8 mouse cellular contexts compared by ENCODE assay signal in the genomic region with DNA sequence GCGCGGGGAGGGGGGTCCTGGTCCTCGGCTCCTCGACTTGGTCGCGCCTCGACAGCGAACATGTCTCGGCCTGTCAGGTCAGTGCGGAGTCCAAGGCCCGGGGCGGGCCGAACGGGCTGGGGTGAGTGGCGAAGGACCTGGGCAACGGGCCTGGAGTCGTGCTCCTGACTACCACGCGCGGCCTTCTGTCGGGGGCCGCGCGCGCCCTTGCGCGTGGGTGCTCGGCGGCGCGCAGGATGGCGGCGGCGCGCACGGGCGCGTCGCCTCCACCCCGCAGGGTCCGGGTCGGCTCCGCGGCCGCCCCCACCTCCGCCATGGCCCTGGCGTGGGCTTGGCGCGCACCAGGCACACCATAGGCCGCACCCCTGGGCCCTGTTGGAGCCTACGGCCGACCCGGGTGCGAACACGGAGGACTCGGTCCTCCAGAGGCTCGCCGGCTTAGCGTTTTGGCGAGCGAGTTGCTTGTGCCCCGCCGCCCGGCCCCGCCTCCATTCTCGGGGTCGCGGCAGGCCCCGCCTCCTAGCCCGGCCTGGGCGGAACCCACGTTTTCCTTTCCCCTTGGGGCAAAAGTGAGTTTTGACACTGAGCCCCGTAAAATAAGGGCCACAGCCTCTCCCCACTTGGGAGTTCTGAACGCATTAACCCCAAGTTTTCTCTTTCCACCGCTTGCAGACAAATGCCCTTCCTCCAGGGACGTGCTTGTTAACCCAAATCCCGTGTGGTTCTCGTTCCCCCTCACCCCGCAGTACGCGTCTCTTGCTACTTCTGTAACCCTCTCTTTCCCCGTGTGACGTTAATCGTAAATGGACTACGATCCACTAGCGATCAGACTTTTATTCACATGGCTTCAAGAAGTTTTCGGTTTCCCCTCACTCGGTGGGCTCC. TPM values are rescaled to one million over a fixed set of nuclear protein-coding genes. Genes with fewer than 3 reads are reported as not detected.
DNase-seq lines count a peak whose midpoint lies in the region; ATAC-seq and TF ChIP-seq lines count a peak whose summit lies in the region.

No protein-coding gene starts in this region.

- ATAC-seq in forebrain, embryonic 11.5 days (replicated peaks; ENCODE audit: low FRiP score) = peak; percentile 90
- ATAC-seq in heart, embryonic 16.5 days (replicated peaks; ENCODE audit: extremely low read depth, insufficient read depth, low FRiP score) = peak; percentile 74
- peak; percentile 78 for ATAC-seq in liver, embryonic 15.5 days (ENCODE audit: insufficient read depth)
- ATAC-seq in neural tube, embryonic 11.5 days (ENCODE audit: insufficient read depth, low FRiP score, low TSS enrichment) = peak; percentile 86
- ATAC-seq in stomach, embryonic 16.5 days (ENCODE audit: insufficient read depth, low FRiP score) = peak; percentile 81

- TF ChIP-seq EP300 in CH12.LX (IDR thresholded peaks at IDR 0.05; ENCODE audit: low read length) = no peak

- H3K4me3 ChIP-seq in CH12.LX (replicated peaks in 1 of 3; ENCODE audit: low read depth in 2 of 3, low read length in 2 of 3, poor library complexity in 1 of 3) = peak overlapping the region; percentile 85 to 92 (median 89)
- H3K4me3 ChIP-seq in forebrain, embryonic 11.5 days (ENCODE audit: low read depth, low read length) = peak overlapping the region; percentile 97
- peak overlapping the region; percentile 98 for H3K4me3 ChIP-seq in heart, embryonic 16.5 days (ENCODE audit: low read length)
- H3K4me3 ChIP-seq in liver, embryonic 15.5 days (replicated peaks) = peak overlapping the region; percentile 98
- peak overlapping the region; percentile 88 for H3K4me3 ChIP-seq in neural tube, embryonic 11.5 days (ENCODE audit: low read depth, low read length)
- peak overlapping the region; percentile 97 for H3K4me3 ChIP-seq in stomach, embryonic 16.5 days (replicated peaks; ENCODE audit: low read length)

- peaks cover 3 to 10% of the 10 kb centered on the region in 2 experiments for H3K36me3 ChIP-seq in CH12.LX (replicated peaks in 1 of 2; ENCODE audit: control insufficient read depth in 1 of 2, insufficient read depth in 1 of 2, low read length in 1 of 2)
- H3K36me3 ChIP-seq in forebrain, embryonic 11.5 days (ENCODE audit: control insufficient read depth, insufficient read depth, low read length) = no peaks in the 10 kb centered on the region
- 0 out of 2 replicates have a peak, but pooled peaks cover under 1% of the 10 kb centered on the region for H3K36me3 ChIP-seq in heart, embryonic 16.5 days (ENCODE audit: control insufficient read depth, insufficient read depth)
- peaks cover 21% of the 10 kb centered on the region for H3K36me3 ChIP-seq in liver, embryonic 15.5 days (replicated peaks)
- H3K36me3 ChIP-seq in neural tube, embryonic 11.5 days (ENCODE audit: control insufficient read depth, insufficient read depth, low read length) = no peaks in the 10 kb centered on the region
- no peaks in the 10 kb centered on the region for H3K36me3 ChIP-seq in stomach, embryonic 16.5 days (ENCODE audit: control insufficient read depth, insufficient read depth, low read length)

- H3K4me1 ChIP-seq in CH12.LX (ENCODE audit: control insufficient read depth in 1 of 2, insufficient read depth in 2 of 2) = peaks cover 7 to 35% of the 10 kb centered on the region in 2 experiments
- no peaks in the 10 kb centered on the region for H3K4me1 ChIP-seq in forebrain, embryonic 11.5 days (replicated peaks; ENCODE audit: control insufficient read depth, insufficient read depth, low read length)
- peaks cover 16% of the 10 kb centered on the region for H3K4me1 ChIP-seq in heart, embryonic 16.5 days (ENCODE audit: control insufficient read depth, insufficient read depth, low read length)
- peaks cover 36% of the 10 kb centered on the region for H3K4me1 ChIP-seq in liver, embryonic 15.5 days (replicated peaks)
- peaks cover 4% of the 10 kb centered on the region; the same call in 1 of the 2 replicates for H3K4me1 ChIP-seq in neural tube, embryonic 11.5 days (ENCODE audit: control insufficient read depth, insufficient read depth, low read length)
- peaks cover 12% of the 10 kb centered on the region for H3K4me1 ChIP-seq in stomach, embryonic 16.5 days (ENCODE audit: control insufficient read depth, insufficient read depth, low read length)

- H3K9me3 ChIP-seq in CH12.LX (replicated peaks; ENCODE audit: low read length) = no peaks in the 10 kb centered on the region
- H3K9me3 ChIP-seq in forebrain, embryonic 11.5 days (ENCODE audit: control insufficient read depth, low read length) = no peaks in the 10 kb centered on the region
- H3K9me3 ChIP-seq in heart, embryonic 16.5 days (replicated peaks; ENCODE audit: control insufficient read depth, low read length) = no peaks in the 10 kb centered on the region
- H3K9me3 ChIP-seq in liver, embryonic 15.5 days (replicated peaks) = no peaks in the 10 kb centered on the region
- H3K9me3 ChIP-seq in neural tube, embryonic 11.5 days (ENCODE audit: control insufficient read depth, low read length) = no peaks in the 10 kb centered on the region
- H3K9me3 ChIP-seq in stomach, embryonic 16.5 days (replicated peaks; ENCODE audit: control insufficient read depth, low read length) = no peaks in the 10 kb centered on the region

- H3K27ac ChIP-seq in CH12.LX (ENCODE audit: insufficient read depth, low read depth) = peak overlapping the region; percentile 76
- H3K27ac ChIP-seq in forebrain, embryonic 11.5 days (ENCODE audit: low read depth, low read length) = peak overlapping the region; percentile 89
- peak overlapping the region; percentile 98 for H3K27ac ChIP-seq in heart, embryonic 16.5 days (ENCODE audit: low read length)
- H3K27ac ChIP-seq in liver, embryonic 15.5 days (replicated peaks) = peak overlapping the region; percentile 94
- H3K27ac ChIP-seq in neural tube, embryonic 11.5 days (ENCODE audit: low read depth, low read length) = peak overlapping the region; percentile 94
- peak overlapping the region; percentile 98 for H3K27ac ChIP-seq in stomach, embryonic 16.5 days (ENCODE audit: low read length)

- under 1% methylated on average over 71 of the region's 88 CpGs for whole genome bisulfite sequencing in forebrain, embryonic 11.5 days
- WGBS in heart, embryonic 16.5 days = under 1% methylated on average over 85 of the region's 88 CpGs
- under 1% methylated on average over 85 of the region's 88 CpGs for WGBS in liver, embryonic 15.5 days (ENCODE audit: insufficient replicate concordance)
- under 1% methylated on average over 49 of the region's 88 CpGs for WGBS in neural tube, embryonic 11.5 days
- WGBS in stomach, embryonic 16.5 days = under 1% methylated on average over 88 of the region's 88 CpGs

- dilution Hi-C loops in CH12.LX (cut with MboI; ENCODE audit: extremely low pct_ligation_motif_present, extremely low pct_unique_long_range_greater_than_20kb, low sequenced_read_pairs) = no loop called here

- in situ Hi-C loops in CH12.LX (cut with MboI; ENCODE audit: low pct_ligation_motif_present, low pct_unique_long_range_greater_than_20kb, low sequenced_read_pairs) = no loop called here

- peaks cover 51% of the 10 kb centered on the region for H3K79me2 ChIP-seq in CH12.LX (replicated peaks; ENCODE audit: control insufficient read depth, extremely low read depth, insufficient read depth, poor library complexity, severe bottlenecking)

- H3K9ac ChIP-seq in CH12.LX (ENCODE audit: insufficient read depth, low read depth) = peak overlapping the region; percentile 96
- peak overlapping the region; percentile 93 for H3K9ac ChIP-seq in forebrain, embryonic 11.5 days (ENCODE audit: low read length)
- peak overlapping the region; percentile 100 for H3K9ac ChIP-seq in heart, embryonic 16.5 days (ENCODE audit: low read length)
- peak overlapping the region; percentile 98 for H3K9ac ChIP-seq in liver, embryonic 15.5 days
- peak overlapping the region; percentile 98 for H3K9ac ChIP-seq in neural tube, embryonic 11.5 days (ENCODE audit: low read length)
- H3K9ac ChIP-seq in stomach, embryonic 16.5 days (ENCODE audit: low read length) = peak overlapping the region; percentile 98

- peak overlapping the region; percentile 94 for H3K4me2 ChIP-seq in CH12.LX (ENCODE audit: insufficient read depth, low read depth, poor library complexity, severe bottlenecking)
- H3K4me2 ChIP-seq in forebrain, embryonic 11.5 days (ENCODE audit: low read depth, low read length, severe bottlenecking) = peak overlapping the region; percentile 77
- peak overlapping the region; percentile 72 for H3K4me2 ChIP-seq in heart, embryonic 16.5 days (ENCODE audit: low read depth, low read length)
- peak overlapping the region; percentile 65 for H3K4me2 ChIP-seq in liver, embryonic 15.5 days
- H3K4me2 ChIP-seq in neural tube, embryonic 11.5 days (ENCODE audit: low read depth) = peak overlapping the region; percentile 78
- peak overlapping the region; percentile 86 for H3K4me2 ChIP-seq in stomach, embryonic 16.5 days (ENCODE audit: low read depth, low read length)

- peak; percentile 74 for DNase-seq in CH12.LX (ENCODE audit: extremely low read depth)
- DNase-seq in c-Kit-positive CD71-negative TER-119-negative erythroid progenitor cells, embryonic 14.5 days (ENCODE audit: low read depth) = peak; percentile 60
- peak; percentile 87 for DNase-seq in forebrain, embryonic 11.5 days (ENCODE audit: low spot score)
- DNase-seq in kidney, postnatal 25 days = peak; percentile 86 to 91
- peak; percentile 82 for DNase-seq in neural tube, embryonic 11.5 days (ENCODE audit: low spot score)

- no peaks in the 10 kb centered on the region for H3K27me3 ChIP-seq in CH12.LX (replicated peaks)
- no peaks in the 10 kb centered on the region for H3K27me3 ChIP-seq in forebrain, embryonic 11.5 days (ENCODE audit: control insufficient read depth, insufficient read depth, low read length)
- H3K27me3 ChIP-seq in heart, embryonic 16.5 days (ENCODE audit: control insufficient read depth, insufficient read depth, low read length) = 0 out of 2 replicates have a peak, but pooled peaks cover 3% of the 10 kb centered on the region
- H3K27me3 ChIP-seq in liver, embryonic 15.5 days = peaks cover 25% of the 10 kb centered on the region
- no peaks in the 10 kb centered on the region for H3K27me3 ChIP-seq in neural tube, embryonic 11.5 days (ENCODE audit: control insufficient read depth, insufficient read depth, low read length)
- no peaks in the 10 kb centered on the region for H3K27me3 ChIP-seq in stomach, embryonic 16.5 days (ENCODE audit: control insufficient read depth, insufficient read depth, low read length)

- peak; percentile 55 for TF ChIP-seq POLR2A in CH12.LX (IDR thresholded peaks at IDR 0.05; ENCODE audit: low read depth, low read length)

- TF ChIP-seq RAD21 in CH12.LX (IDR thresholded peaks at IDR 0.05; ENCODE audit: low read depth, low read length) = no peak

- no peak for TF ChIP-seq CTCF in CH12.LX (conservative IDR thresholded peaks at IDR 0.05 in 1 of 2, IDR thresholded peaks at IDR 0.05 in 1 of 2; ENCODE audit: low read depth in 2 of 2, low read length in 2 of 2)

RNA-seq across cellular contexts. Expression of a gene that starts 0.6 kb away (rescaled TPM):
- total RNA-seq in CH12.LX (2012; rRNA removed) (87.4 and 99.4 TPM in 2 replicates), CH12.LX (2014; rRNA removed) (267 and 274 TPM in 2 replicates)
- 96.9 and 99.6 TPM in 2 replicates for polyA plus RNA-seq in CH12.LX (2012; ENCODE audit: insufficient read length, low read depth)
- 69.7 and 69.9 TPM in 2 replicates for polyA plus RNA-seq in forebrain, embryonic 11.5 days (2014; fragmentation: Nextera tagmentation; extraction: Ambion mirVana)
- 43.8 and 46.9 TPM in 2 replicates for polyA plus RNA-seq in heart, embryonic 16.5 days (2015; fragmentation: Nextera tagmentation; extraction: Ambion mirVana)
- polyA plus RNA-seq in liver, embryonic 15.5 days (2015; fragmentation: Nextera tagmentation; extraction: Ambion mirVana) = 25.7 and 27.2 TPM in 2 replicates
- 50.6 and 54.6 TPM in 2 replicates for polyA plus RNA-seq in neural tube, embryonic 11.5 days (2014; fragmentation: Nextera tagmentation; extraction: Ambion mirVana)
- polyA plus RNA-seq in stomach, embryonic 16.5 days (2015; fragmentation: Nextera tagmentation; extraction: Ambion mirVana) = 57.8 and 64.1 TPM in 2 replicates

RNA-seq across cellular contexts. Expression of a gene that starts 43.9 kb away (rescaled TPM):
- total RNA-seq in CH12.LX (2012; rRNA removed) (10.8 and 11.5 TPM in 2 replicates), CH12.LX (2014; rRNA removed) (16.4 and 17.8 TPM in 2 replicates)
- polyA plus RNA-seq in CH12.LX (2012; ENCODE audit: insufficient read length, low read depth) = 14.8 and 15.6 TPM in 2 replicates
- 13.1 and 15.2 TPM in 2 replicates for polyA plus RNA-seq in forebrain, embryonic 11.5 days (2014; fragmentation: Nextera tagmentation; extraction: Ambion mirVana)
- 20.3 and 21.1 TPM in 2 replicates for polyA plus RNA-seq in heart, embryonic 16.5 days (2015; fragmentation: Nextera tagmentation; extraction: Ambion mirVana)
- polyA plus RNA-seq in liver, embryonic 15.5 days (2015; fragmentation: Nextera tagmentation; extraction: Ambion mirVana) = 9.8 and 10.0 TPM in 2 replicates
- polyA plus RNA-seq in neural tube, embryonic 11.5 days (2014; fragmentation: Nextera tagmentation; extraction: Ambion mirVana) = 10.3 and 10.4 TPM in 2 replicates
- 28.6 and 30.4 TPM in 2 replicates for polyA plus RNA-seq in stomach, embryonic 16.5 days (2015; fragmentation: Nextera tagmentation; extraction: Ambion mirVana)

RNA-seq across cellular contexts. Expression of a gene that starts 51.9 kb away (rescaled TPM):
- total RNA-seq in CH12.LX (2012; rRNA removed) = 0.47 and 0.55 TPM in 2 replicates
- 0.11 and 0.16 TPM in 2 replicates for total RNA-seq in CH12.LX (2014; rRNA removed)
- 0.15 and 0.20 TPM in 2 replicates for polyA plus RNA-seq in CH12.LX (2012; ENCODE audit: insufficient read length, low read depth)
- 8.4 and 9.4 TPM in 2 replicates for polyA plus RNA-seq in forebrain, embryonic 11.5 days (2014; fragmentation: Nextera tagmentation; extraction: Ambion mirVana)
- 5.1 and 5.4 TPM in 2 replicates for polyA plus RNA-seq in heart, embryonic 16.5 days (2015; fragmentation: Nextera tagmentation; extraction: Ambion mirVana)
- 2.6 and 3.1 TPM in 2 replicates for polyA plus RNA-seq in liver, embryonic 15.5 days (2015; fragmentation: Nextera tagmentation; extraction: Ambion mirVana)
- 11.8 TPM in 2 replicates for polyA plus RNA-seq in neural tube, embryonic 11.5 days (2014; fragmentation: Nextera tagmentation; extraction: Ambion mirVana)
- polyA plus RNA-seq in stomach, embryonic 16.5 days (2015; fragmentation: Nextera tagmentation; extraction: Ambion mirVana) = 10.5 and 12.1 TPM in 2 replicates

Comparison
In these comparisons a context has a peak if more than half of its experiments do, and no peak if none do; other contexts are left out.
1. Peak in every context shown above with its lines: DNase-seq, ATAC-seq, H3K4me3 ChIP-seq and H3K27ac ChIP-seq.